Mouse (Mus musculus): ENCODE data around the gene Sacm1l.

GRCm38 (mm10) chr9:123632281-123632680 lies 102.7 kb downstream of the Sacm1l start, which contains the start of gene Slc6a20b:
- no peak for TF ChIP-seq CTCF (IDR thresholded peaks at IDR 0.05; ENCODE audit: control insufficient read depth, insufficient read depth, low read length)
- TF ChIP-seq POLR2A (IDR thresholded peaks at IDR 0.05; ENCODE audit: borderline replicate concordance, control insufficient read depth, low read depth, low read length) = no peak
